Mouse (Mus musculus): ENCODE measurements around the gene Miox.

Gene Miox

DNA sequence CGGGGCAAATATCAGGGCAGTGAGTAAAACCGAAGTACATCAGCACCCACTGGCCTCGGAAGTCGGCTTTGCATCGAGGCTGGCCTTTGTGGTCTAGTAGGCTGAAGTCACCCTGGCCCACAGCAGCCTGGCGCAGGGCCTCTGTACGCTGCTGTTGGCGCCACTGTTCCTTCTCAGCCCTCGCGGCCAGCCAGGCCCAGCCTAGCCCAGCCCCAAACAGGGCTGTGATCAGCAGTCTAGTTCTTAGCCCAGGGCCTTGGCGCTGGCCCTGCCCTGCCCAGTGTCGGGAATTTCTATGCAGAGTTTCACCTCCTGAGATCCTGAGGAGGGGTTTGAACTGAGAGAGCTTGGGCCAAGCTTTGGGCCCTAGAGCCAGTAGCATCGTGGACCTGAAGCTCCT lies 37.9 kb downstream of the Miox start:
- DNase-seq: no peak

DNA sequence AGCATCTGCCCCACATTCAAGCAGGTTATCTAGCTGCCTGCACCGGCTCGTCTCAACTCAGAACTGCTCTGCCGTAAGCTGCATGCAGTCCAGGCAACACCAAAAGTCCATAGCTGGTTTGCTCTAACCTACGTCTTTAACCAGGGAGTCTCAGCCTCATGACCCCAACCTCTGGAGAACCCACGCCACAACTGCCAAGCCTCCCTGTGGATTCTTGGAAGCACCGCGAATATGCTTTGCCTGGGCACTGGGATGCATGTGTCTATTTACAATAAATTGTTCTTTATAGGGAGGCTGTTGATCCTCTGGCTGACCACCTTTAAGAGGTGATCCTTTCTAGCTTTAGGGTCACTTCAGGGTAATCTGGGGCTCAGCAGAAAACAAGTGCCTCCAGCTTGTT lies 38.3 kb downstream of the Miox start:
- DNase-seq: no peak

DNA sequence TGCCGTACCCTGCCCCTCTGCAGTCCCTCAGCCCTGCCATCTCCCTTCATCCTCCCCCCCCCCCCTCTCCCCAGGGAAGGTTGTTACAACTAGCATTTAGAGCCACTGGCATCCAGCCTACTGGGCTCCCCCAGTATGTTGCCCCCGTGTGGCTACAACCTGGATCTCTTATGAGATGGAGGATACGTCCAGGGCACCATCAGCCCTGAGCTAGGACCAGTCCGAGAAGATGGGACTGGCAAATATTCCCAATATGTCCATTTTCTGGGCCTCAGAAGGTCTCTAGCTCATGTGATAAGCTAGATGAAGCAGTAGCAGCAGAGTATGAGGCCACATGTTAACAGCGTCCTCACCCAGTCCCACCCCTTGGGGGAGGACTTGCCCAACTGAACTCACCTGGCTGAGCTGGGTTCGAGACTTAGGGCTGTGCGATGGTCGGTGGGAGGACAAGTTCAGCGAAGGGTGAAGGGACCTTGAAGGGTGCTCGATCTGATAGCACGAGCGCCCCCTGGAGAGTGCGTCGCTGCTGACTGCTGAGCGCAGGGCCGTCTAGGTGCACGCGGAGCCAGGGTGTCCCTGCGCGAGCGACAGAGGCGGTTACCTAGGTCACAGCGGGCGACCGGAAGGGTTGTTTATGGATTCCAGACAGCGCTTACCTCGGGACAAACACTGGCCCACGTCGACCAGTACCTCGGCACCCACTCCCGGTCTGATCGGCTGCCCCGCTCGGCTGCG lies 39.0 kb downstream of the Miox start:
- peak; percentile 93 for DNase-seq

- DNase-seq: peak; percentile 97
Observed at GRCm38 (mm10) chr15:89373762-89374248, 39.6 kb downstream of the Miox start, which contains the start of gene Sco2. TSS of gene Sco2 (minus strand) at chr15:89373846.

DNA sequence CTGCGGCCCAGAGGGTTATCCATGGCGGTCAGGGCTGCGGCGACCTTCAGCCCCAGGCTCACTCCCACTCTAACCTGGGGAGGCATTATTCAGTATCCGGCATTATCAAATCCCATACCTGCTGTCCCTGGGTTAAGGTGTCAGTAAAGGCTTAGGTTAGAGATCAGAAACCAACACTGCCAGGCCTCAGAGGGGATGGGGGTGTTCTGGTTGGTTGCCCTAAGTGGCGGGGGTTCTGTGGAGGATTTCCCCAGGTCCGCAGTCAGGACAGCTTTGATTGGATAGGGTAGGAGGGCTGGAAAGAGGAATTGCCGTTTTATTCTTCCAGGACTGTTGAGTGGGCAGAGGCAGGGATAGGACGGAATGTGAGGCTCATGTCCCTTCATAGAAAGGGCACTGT lies 40.1 kb downstream of the Miox start:
- no peak for DNase-seq

DNA sequence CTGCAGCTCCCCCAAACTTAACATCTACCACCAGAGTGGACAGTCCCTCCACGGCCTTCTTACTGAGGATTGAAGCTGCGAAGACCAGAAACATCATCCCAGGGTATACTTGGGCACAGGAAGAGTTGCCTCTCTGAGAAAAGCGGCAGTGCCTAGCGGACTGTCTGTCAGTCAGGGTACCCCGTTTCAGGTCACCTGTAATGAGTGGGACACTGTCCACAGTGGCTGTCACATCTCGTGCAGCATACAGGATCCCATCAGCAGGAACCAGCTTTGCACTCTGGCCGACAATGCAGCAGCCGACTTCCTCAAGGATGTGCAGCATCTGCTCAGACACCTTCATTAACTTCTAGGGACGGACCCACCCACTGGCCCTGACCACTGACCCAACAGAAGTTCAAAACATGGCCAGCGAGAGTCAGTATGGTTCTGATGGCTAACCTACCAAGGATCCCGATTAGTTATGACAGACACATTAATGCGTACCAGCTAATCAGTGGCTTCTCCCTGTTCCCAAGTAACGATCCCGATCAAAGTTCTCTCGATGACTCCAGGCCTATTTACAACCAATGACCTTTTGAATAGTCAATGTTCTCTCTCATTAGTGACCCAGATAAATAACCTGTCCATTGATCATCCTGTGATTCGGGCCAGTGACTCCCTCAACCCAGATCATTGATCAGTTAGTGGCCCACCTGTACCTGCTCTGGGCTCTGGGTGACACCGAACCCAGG lies 40.8 kb downstream of the Miox start:
- DNase-seq: no peak

GRCm38 (mm10) chr15:89376040-89376439 lies 41.8 kb downstream of the Miox start:
- no peak for DNase-seq

- no peak for DNase-seq
Observed at GRCm38 (mm10) chr15:89376957-89377356, 42.8 kb downstream of the Miox start, which contains the start of gene Tymp. TSS of gene Tymp (minus strand) at chr15:89377039.

DNA sequence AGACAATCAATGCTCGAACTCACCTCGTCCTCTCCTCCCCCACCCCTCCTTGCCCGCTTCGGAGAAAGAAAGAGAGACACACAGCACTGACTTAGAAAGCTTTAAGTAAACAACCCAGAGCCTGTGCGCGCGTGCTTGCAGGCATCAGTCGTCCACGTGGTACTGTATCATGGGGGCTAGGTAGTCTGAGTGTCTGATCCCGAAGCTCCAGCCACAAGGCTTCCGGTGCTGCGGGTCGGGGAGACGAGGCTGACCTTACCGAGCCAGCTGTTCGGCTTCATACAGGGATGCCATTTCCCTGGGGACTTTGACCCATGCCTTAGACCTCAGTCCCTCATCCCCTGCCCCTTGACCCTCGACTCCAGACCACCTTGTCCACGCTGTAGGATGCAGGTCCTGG lies 43.2 kb downstream of the Miox start:
- no peak for DNase-seq

GRCm38 (mm10) chr15:89377938-89378828 lies 44.0 kb downstream of the Miox start:
- DNase-seq: no peak

GRCm38 (mm10) chr15:89378831-89379401 lies 44.7 kb downstream of the Miox start, which contains the start of gene Odf3b:
TSS of gene Odf3b (minus strand) at chr15:89379282.
- peak; percentile 49 for DNase-seq

DNA sequence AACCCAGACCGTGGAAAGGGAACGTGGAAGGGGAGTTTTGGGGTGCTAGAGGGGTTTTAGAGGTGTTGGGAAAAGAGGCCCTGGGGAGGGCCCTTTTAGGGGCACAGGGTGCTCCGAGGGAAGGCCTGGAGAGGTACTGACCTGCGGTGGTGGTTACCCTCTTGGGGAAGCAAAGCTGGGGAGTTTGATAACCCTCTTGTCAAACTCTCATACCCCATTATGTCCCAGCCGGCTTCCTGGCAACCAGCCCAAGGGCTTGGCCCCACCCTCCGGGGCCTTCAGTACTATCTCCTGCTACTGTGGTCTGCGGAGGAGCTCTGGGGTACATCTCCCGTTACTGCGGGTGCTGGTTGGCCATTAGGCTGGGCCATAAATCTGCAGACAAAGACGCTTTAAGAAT lies 45.2 kb downstream of the Miox start:
- peak; percentile 61 for DNase-seq

DNA sequence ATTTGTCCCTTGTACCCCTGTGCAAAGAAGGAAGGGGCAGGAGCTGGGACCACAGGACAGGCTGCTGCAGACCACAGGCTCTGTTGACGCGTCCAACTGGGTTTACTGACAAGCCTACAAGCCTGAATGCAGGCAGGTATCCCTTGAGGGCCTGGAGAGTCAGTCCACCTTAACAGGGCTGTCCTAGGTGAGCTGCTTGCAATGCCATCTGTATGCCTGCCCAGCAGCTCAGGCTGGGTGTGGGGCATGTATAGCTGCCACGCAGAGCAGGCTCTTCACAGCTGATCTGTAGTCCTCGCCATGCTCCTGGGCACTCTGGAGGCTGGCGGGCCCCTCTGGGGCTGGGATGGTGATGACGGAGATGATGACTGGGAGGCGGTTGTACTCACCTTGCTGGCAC lies 50.4 kb downstream of the Miox start, which contains the start of gene Klhdc7b:
TSS of gene Klhdc7b (plus strand) at position 301 of the 400 bp plus-strand sequence.
- DNase-seq: no peak

All from kidney, postnatal 10 days (tissue).